Mouse (Mus musculus): ENCODE measurements around the gene Hnrnph3.

DNA sequence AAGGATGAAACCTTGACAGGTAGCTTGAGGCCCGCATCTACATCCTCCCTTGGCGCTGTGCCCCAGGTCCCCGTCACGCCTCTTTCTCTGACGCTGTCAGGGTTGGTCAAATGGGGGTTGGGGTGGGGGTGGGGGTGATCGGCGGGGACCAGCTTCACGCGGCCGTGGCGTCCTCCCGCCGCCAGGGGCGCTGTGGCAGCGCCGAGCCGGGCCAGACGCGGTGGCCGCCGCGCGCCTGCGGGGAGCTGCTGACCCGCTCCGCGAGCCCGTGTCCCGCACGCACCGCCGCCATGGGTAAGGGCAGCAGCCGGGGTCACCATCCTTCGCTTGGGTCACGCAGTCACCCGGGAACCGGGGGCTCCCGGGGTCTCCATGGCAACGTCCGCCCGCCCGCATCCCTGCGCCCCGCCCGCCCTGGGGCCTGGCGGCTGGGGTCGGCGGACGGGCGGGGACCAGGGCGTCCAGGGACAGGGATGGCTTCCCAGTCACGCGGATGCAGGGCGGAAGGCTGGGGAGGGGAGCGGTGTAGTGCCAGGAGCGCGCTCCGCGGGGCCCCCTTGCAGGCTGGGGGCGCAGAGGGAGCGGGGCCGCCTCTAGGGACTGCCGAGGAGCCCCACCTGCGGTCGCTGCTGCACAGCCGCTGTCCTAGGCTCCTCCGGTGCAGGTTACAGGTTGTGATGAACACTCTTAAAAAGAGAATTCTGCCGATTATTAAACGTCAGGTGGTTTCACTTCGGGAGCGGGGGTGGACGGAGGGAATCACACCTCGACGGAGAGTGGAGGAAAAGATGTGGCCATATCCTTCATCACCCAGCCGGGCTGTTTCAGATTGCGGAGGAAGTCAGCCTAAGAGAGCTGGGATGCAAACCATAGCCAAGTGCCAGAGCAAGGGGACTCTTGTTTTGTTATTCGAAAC is 43.7 kb downstream of the Hnrnph3 start, which contains the start of gene Rufy2:
- TF ChIP-seq CTCF (IDR thresholded peaks at IDR 0.05) (peak; percentile 60), EP300 (IDR thresholded peaks at IDR 0.05) (no peak)

Measured in lung, postnatal 0 days (tissue).